Mouse (Mus musculus) right cerebral cortex, postnatal 4 days (tissue): Measurements from ENCODE around the gene Mrpl58.

Experiments used
- DNase-seq: peaks from one replicate; pipeline ENCODE4 v3.0.0-alpha.2; 2022

Gene Mrpl58

GRCm38 (mm10) chr11:115403338-115404124, at the start of gene Mrpl58:
Mrpl58 (plus strand) TSS chr11:115403752.
- DNase-seq: peak; percentile 85

DNA sequence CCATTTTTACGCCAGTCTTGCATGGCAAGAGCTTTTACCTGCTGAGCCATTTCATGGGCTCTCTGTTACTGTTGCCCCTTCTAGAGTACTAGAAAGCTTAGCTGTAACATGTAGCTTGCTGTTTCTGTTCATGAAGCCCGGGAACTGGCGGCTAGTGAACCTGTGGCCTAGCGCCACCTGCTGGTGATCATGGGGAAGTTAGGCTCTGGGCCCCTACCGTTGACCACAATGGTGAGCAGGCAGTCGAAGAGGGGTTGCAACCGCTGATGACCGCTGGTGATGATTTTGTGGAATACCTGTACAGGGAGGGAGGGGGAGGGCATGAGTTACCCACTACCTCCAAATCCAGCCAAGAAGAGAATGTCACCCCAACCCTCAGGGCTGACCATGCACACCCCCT, 49.4 kb upstream of the Mrpl58 start:
- peak; percentile 76 for DNase-seq

- DNase-seq: peak; percentile 78
Observed at GRCm38 (mm10) chr11:115358468-115358867, 45.1 kb upstream of the Mrpl58 start.

- no peak for DNase-seq
Observed at GRCm38 (mm10) chr11:115359293-115359692, 44.3 kb upstream of the Mrpl58 start.

GRCm38 (mm10) chr11:115359726-115360125, 43.8 kb upstream of the Mrpl58 start:
- no peak for DNase-seq

- no peak for DNase-seq
Observed at GRCm38 (mm10) chr11:115364136-115364535, 39.4 kb upstream of the Mrpl58 start.

DNA sequence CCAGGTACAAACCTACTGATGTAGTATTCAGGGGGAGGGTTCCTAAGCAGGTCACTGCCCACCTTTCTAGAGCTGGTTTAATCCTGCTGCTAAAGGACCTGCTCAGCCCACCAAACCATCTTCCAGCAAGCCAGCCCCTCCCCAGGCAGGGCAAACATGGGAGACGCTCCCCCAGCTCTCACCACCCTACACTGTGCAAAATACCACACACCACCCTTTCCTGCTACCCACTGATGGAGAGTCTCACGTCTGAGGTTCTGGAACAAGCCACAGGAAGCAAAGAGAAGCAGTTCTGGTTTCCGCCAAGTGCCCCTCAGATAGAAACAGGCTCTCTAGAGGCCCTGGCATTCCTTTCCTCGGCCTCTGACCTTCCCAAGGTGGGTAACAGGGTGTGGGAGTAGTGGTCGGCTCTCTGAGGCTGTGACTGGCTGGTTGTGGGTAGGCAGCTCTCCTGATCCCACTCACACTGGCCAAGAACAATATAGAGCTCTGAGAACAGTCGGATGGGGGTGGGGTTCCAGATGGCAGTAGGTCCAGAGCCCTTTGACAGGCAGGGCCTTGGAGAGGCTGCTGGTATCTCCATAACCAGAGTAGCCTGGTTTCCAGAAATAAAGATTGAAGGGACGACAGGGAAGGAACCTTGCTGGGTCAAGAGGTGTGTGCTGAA, 37.4 kb upstream of the Mrpl58 start:
- DNase-seq: no peak

GRCm38 (mm10) chr11:115366706-115367394, 36.7 kb upstream of the Mrpl58 start:
- DNase-seq: peak; percentile 57

DNA sequence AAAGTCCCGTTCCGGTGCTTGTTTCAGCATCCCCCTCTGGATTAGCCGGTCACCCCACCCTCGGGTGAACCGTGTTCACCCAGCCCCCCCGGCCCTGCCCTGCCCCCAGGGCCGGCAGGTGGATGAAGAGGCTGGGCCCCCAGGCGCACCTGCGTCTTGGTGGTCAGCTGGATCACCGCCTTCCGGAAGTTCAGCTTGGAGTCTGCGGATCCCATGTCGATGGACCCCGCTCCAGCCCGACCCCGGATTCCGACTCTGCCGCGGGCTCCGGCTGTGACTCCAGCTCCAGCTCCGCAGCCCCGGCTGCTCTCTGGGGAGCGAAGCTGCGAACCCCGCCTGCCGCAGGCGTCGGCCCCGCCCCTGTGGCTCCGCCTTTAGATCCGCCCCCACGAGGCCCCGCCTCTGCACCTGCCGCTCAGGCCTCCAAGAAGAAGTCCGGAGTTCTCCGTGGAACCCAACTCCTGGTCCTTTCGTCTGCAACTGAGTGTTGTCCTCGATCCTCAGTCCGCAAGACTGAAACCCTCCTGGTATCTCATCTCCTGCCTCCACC, 36.1 kb upstream of the Mrpl58 start, which contains the start of gene Hid1:
Gene Hid1, minus strand, starts transcription at position 362 of the 550 bp plus-strand sequence.
- peak; percentile 72 for DNase-seq

DNA sequence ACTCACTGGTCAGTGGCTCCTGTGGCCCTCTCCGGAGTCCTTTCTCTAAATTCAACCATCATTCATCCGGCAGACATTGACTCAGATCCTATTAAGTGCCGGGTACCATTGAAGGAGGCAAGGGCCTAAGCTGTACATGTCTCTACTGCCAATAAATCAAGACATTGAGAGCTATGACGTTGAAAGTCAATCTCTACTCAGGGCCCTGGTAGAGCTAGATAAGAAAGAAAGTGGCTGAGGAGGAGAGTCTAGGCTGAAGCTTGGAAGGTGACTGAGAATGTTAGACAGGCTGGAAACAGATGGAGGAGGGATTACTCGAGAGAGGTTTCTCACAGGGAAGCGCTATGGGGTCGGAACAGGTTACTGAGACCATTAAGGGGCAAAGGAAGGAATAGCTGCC, 33.2 kb upstream of the Mrpl58 start:
- DNase-seq: no peak

DNA sequence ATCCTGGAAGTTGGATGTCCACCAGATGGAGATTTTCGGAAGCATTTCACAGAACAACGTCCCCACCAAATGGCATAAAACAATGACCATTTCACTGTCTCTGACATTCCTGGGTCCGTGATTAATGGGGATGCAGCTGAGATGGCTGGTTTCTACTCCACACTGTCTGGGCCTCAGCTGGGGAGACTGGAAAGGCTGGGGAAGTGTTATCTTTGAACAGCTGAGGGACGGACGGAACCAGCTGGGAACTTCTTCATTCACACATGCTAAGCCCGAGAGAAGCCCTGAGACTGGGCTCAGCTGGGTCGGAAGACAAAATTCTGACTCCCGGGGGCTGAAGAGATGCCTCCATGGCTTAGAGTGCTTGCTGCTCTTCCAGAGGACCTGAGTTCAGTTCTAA, 32.2 kb upstream of the Mrpl58 start:
- no peak for DNase-seq

- no peak for DNase-seq
Observed at GRCm38 (mm10) chr11:115372015-115372414, 31.5 kb upstream of the Mrpl58 start.

DNA sequence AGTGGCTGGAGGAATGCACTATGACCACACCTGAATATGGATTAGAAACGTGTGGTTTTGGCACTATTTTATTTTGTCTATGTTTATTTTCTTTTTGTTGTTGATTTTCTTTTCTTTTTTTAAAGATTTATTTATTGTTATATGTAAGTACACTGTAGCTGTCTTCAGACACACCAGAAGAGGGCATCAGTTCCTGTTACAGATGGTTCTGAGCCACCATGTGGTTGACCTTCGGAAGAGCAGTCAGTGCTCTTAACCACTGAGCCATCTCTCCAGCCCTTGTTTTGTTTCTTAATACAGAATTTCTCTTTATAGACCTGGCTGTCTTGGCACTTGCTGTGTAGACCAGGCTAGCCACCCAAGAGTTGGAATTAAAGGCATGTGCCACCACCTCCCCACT, 30.8 kb upstream of the Mrpl58 start:
- DNase-seq: no peak

DNA sequence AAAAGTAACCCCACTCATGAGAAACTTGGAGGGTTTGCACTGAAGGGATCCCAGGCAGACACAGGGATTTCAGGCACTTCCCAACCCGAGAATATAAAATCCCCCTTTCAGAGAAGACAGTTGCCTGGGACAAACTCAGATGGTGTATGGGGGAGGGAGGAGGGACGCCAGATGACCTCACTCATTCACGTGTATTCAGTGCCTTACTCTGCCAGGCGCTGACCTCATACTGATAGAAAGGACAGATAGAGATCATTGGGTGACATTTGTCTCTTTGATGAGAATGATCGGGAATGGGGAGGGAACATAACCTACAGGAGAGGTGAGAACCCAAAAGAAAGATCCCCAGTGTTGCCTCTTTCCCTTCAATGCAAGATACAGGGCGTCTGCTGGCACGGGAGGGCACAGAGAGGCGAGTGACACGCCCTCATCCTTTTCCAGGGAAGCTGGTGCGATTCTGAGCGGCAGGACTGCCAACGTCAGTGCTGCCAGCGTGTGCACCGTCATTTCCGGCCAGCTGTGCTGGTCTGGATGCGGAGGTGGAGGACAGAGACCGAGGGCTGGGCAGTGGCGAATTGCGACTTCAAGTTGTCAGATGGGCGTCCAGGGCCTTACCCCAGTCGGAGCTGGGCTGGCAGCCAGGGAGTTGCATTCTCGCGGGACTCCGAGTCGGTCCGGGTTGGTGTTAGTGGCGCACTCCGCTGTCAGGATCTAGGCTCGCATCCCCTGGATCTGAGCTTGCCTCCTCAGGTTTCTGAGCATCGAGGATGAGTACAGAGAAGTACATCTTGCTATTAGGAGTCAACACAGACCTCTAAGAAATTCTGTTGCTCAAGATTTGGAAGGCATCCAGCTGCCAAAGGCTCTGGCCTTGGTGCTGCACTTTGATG, 29.5 kb upstream of the Mrpl58 start:
- peak; percentile 84 for DNase-seq

DNA sequence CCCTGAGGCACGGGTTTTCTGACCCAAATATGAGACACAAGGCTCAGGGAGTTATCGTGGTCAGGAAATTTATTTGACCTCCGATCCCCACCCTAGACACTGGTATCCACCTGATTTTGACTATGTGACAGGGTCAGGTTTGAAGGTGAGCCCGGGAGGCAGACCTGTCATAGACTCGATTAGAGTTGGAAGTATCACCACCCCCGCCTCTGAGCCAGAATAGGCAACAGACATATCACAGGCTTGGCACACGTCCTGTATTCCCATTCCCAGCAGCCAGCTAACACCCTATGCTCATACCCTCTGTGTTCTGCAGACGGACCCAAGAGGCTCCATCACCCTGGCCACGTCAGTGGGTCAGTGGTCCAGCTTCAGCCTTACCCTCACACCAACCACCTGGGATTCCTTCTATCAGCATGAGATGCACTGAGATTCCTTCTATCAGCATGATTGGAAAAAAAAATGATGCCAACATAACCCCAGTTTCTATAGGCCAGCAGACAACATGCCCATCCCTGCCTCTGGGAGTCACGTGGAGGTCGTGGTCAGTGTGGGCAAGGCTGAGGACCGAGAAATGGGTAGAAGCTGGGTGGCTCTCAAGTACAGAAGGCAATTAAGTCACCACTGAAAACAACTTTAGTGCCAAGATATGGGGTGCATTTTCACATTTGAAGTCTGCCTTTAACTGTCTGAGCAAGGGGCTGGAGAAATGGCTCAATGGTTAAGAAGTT, 28.7 kb upstream of the Mrpl58 start:
- no peak for DNase-seq

GRCm38 (mm10) chr11:115376722-115377121, 26.8 kb upstream of the Mrpl58 start:
- DNase-seq: no peak

GRCm38 (mm10) chr11:115377254-115377653, 26.3 kb upstream of the Mrpl58 start:
- no peak for DNase-seq

- DNase-seq: no peak
Observed at GRCm38 (mm10) chr11:115377854-115378253, 25.7 kb upstream of the Mrpl58 start.

GRCm38 (mm10) chr11:115381276-115381675, 22.3 kb upstream of the Mrpl58 start:
- no peak for DNase-seq

GRCm38 (mm10) chr11:115381743-115382539, 21.6 kb upstream of the Mrpl58 start, which contains the start of gene Cdr2l:
Cdr2l (plus strand) TSS chr11:115381916.
- DNase-seq: peak; percentile 84

DNA sequence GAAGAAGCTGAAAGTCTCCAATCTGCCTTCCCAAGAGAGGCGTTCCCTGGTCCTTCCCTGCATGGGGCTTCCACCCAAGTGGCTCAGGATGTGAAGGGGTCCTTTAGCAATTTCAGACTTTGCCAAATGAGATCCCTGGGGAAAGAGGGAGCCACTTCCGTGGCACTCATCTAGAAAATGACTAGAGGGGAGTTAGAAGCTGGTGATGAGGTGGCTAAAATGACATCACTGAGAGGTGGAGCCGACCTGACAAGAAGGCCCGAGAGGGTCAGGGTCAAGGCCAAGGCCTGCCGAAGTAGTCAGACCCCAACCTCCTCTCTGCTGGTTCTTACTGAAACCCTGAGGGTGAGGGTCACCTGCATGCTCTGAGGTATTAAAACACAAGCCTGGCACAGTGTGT, 20.7 kb upstream of the Mrpl58 start:
- DNase-seq: no peak
